Mouse (Mus musculus) fat pad, adult 2 months (tissue): ENCODE data around the gene Gpr180.
A peak's percentile ranks its signal among the peaks of the same experiment; 100 is the strongest.
"Not testable (repeated sequence)": the region's sequence is repeated elsewhere in the genome, so short reads cannot be mapped to it uniquely, and the experiment has no call there.

ENCODE experiments used
- DNase-seq: peaks from one replicate; pipeline ENCODE4 v3.0.0-alpha.2; 2011; ENCODE audit warnings: low read depth, low spot score; ENCODE audit errors: extremely low read depth

The Gpr180 gene

DNA sequence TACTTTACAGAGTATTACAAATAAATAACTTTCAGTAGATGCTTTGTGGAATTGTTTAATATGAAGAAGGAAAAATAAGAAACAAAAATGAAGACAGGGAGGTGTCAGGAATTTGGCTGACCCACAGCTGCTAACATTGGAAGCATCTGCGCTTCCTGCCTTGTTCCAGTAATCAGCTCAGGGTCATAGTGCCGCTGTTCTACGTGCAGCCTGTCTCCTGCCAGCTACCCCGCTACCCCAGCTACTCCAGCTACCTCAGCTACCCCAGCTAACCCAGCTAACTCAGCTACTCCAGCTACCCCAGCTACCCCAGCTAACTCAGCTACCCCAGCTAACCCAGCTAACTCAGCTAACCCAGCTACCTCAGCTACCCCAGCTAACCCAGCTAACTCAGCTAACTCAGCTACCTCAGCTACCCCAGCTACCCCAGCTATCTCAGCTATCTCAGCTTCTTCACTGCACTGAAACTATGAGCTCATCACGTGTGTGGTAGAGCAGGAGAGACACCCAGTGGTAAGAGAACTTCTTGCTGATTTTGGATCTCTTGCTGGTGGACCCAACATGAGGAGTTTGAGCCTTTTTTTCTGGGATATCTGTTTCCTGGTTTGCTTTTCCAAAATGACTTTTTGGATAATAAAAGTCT lies 14.8 kb downstream of the Gpr180 start:
- no peak for DNase-seq

GRCm38 (mm10) chr14:118152294-118152651 lies 15.3 kb downstream of the Gpr180 start:
- DNase-seq = no peak

DNA sequence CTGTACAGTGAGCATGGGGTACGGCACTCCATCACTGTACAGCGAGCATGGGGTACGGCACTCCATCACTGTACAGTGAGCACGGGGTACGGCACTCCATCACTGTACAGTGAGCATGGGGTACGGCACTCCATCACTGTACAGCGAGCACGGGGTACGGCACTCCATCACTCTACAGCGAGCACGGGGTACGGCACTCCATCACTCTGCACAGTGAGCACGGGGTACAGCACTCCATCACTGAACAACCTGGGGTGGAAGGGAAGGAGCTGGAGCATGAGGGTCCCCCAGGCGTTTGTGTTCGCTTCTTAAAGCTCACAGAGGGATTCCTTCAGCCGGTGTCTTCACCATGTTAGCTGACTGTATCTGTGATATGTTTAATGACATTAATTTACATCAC lies 19.1 kb downstream of the Gpr180 start:
- DNase-seq = not testable (repeated sequence)

- no peak for DNase-seq
These were observed 19.8 kb downstream of the Gpr180 start for GRCm38 (mm10) chr14:118156740-118157139.

DNA sequence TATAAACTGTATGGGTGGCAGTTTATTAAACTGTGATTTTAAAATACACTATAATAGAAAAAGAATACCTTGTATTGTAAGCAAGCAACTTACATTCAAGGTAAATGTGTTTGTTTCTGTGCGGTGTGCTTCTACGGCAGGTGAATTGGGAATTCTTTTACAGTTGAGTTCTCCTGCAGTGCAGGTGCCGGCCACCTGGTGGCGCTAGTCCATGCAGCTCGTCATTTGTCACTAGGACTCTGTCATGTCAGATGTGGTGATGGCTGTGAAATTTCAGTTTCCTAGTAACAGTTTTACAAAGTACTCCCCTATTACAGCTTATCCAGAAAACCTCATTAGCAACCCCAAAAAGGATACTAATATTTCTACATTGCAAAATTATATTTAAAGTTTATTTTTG lies 20.2 kb downstream of the Gpr180 start:
- no peak for DNase-seq

DNA sequence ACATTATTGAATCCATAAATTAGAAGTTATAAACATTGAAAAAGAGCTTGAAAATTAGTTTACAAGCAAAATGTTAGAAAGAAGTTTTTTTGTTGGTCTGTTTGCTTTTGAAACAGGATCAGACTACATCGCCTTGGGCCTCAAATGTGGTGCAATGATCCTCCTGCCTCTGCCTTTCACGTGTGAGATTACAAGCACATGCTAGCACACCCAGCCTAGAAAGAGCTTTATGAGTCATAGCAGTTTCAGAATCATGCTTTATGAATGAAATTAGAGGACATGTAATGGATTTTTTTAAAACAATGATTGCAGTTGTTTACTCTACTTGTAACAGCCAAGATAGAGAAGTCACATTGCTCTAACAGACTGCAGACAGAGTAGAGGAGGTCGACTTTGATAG lies 24.8 kb downstream of the Gpr180 start:
- no peak for DNase-seq

DNA sequence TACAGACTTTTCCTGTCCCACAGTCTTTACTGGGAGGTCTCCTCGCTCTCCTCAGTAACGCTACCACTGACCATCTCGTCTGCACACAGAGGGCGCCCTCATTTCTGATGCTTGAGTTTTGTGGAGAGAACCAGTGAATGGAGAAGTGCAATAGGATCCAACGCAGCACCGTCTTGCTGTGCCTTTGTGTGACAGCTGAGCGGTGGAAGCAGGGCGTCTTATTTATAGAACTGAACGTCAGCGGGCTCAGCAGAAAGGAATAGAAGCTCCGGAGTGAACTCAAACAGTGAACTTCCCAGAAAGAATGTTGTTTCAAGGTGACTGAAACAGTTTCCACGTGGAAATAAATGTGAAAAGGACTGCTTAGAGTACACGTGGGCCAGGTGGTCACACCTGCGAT lies 25.7 kb downstream of the Gpr180 start:
- DNase-seq = no peak

GRCm38 (mm10) chr14:118168776-118169175 lies 31.8 kb downstream of the Gpr180 start:
- DNase-seq = no peak

- DNase-seq = no peak
These were observed 36.7 kb downstream of the Gpr180 start for GRCm38 (mm10) chr14:118173590-118174203.

- no peak for DNase-seq
These were observed 38.2 kb downstream of the Gpr180 start for GRCm38 (mm10) chr14:118175071-118175693.

GRCm38 (mm10) chr14:118175694-118176085 lies 38.7 kb downstream of the Gpr180 start:
- DNase-seq = no peak

GRCm38 (mm10) chr14:118179251-118179650 lies 42.3 kb downstream of the Gpr180 start:
- peak; percentile 83 for DNase-seq

DNA sequence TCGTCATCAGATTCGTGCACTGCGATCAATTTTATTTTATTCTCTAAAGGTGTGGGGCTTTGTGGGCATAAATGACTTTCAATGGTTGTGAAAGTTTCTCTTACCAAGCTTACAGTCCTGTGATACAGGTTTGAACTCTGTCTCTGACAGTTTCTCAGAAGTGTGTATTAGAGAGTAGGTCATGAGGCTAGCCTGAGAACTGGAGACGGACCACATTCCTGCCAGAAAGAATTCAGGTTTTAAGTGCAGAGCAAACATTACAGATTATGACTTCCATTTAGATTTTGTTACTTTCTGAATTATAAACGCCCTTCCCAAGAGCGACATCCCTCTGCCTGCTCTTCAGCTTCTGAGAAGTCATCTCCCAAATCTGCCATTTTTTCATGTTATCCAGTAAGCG lies 42.7 kb downstream of the Gpr180 start:
- DNase-seq = no peak

- DNase-seq = peak; percentile 74
These were observed 43.2 kb downstream of the Gpr180 start for GRCm38 (mm10) chr14:118180117-118180557.

DNA sequence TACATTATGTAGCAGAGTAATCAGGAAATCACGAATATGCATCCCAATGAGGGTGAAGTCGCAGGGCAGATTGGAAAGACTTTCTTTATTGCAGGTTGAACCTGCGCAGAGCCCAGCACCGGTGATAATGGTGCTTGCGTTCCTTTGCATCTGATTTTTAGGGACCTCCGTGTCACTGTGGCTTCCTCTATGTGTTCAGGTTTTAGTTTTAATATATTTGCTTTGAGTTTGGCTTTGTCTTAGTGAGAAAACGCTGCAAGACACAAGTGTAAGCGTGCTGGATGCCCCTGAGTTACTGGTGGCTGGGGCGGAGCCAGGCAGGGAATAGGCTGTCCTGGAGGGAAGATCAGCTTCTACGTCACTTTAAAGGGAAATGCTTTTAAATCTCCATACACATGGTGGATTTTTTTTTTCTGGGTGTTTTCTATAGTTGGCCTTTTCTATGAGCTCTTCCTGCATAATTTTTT lies 43.8 kb downstream of the Gpr180 start:
- no peak for DNase-seq

- no peak for DNase-seq
These were observed 54.5 kb downstream of the Gpr180 start for GRCm38 (mm10) chr14:118191442-118191841.

GRCm38 (mm10) chr14:118193001-118193628 lies 56.2 kb downstream of the Gpr180 start:
- DNase-seq = no peak

- DNase-seq = no peak
These were observed 56.7 kb downstream of the Gpr180 start for GRCm38 (mm10) chr14:118193663-118194062.

- DNase-seq = no peak
These were observed 57.4 kb downstream of the Gpr180 start for GRCm38 (mm10) chr14:118194219-118194914.

DNA sequence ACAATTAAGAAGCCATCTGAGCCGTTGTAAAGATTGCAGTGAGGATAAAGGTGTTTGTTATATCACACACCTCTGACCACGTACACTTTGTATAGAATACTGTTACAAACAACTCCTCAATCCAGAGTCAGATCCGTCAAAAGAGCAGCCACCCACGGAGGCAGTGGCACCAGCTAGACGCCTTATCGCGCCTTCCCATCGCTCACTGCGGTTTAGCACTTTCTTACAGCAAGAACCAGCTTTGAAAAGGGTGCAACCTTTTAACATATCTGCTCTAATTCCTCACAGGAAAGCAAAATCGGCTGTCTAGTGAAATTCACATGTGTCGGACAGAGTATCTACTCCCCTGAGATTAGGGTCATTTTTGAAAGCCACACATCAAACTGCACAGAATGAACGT lies 60.1 kb downstream of the Gpr180 start:
- DNase-seq = no peak

GRCm38 (mm10) chr14:118200731-118201130 lies 63.8 kb downstream of the Gpr180 start:
- no peak for DNase-seq
